Mouse (Mus musculus) embryonic facial prominence, embryonic 14.5 days (tissue): ENCODE results near the gene Usp46. TPM values are rescaled to one million over a fixed set of nuclear protein-coding genes. Genes with fewer than 3 reads are reported as not detected.

ENCODE experiments used
- ATAC-seq: fragments of 200-750 bp; cut with Nextera tagmentation; 2 replicates; pipeline ENCODE4 v1.8.0; 2017; ENCODE audit warnings: low read depth, moderate number of reproducible peaks, moderate TSS enrichment
- DNase-seq: peaks from one replicate; pipeline ENCODE4 v3.0.0-alpha.2; 2015; ENCODE audit warnings: low spot score
- H3K27ac ChIP-seq: fragments of 300-500 bp; sonication (generic); replicated peaks from 2 replicates; pipeline ENCODE4 v1.5.1; 2014; ENCODE audit warnings: low read depth, mild to moderate bottlenecking, low read length, moderate library complexity
- H3K27me3 ChIP-seq: fragments of 300-500 bp; sonication (generic); replicated peaks from 2 replicates; pipeline ENCODE4 v1.6.1; 2014; ENCODE audit warnings: low read length; ENCODE audit not compliant: control insufficient read depth, insufficient read depth
- H3K36me3 ChIP-seq: fragments of 300-500 bp; sonication (generic); 2 replicates; pipeline ENCODE4 v1.6.1; 2014; ENCODE audit warnings: low read length, mixed read lengths; ENCODE audit not compliant: control insufficient read depth, insufficient read depth
- H3K4me1 ChIP-seq: fragments of 300-500 bp; sonication (generic); 2 replicates; pipeline ENCODE4 v1.6.1; 2014; ENCODE audit warnings: antibody characterized with exemption, low read length; ENCODE audit not compliant: control insufficient read depth, insufficient read depth
- H3K4me2 ChIP-seq: fragments of 300-500 bp; sonication (generic); 2 replicates; pipeline ENCODE4 v1.6.1; 2014; ENCODE audit warnings: low read depth, mild to moderate bottlenecking, low read length, moderate library complexity, mixed read lengths
- H3K4me3 ChIP-seq: fragments of 300-500 bp; sonication (generic); 2 replicates; pipeline ENCODE4 v1.5.1; 2014; ENCODE audit warnings: low read depth, mild to moderate bottlenecking, low read length
- H3K9ac ChIP-seq: fragments of 300-500 bp; sonication (generic); 2 replicates; pipeline ENCODE4 v1.6.1; 2014; ENCODE audit warnings: low read depth, mild to moderate bottlenecking, low read length, moderate library complexity, mixed read lengths
- H3K9me3 ChIP-seq: fragments of 300-500 bp; sonication (generic); 2 replicates; pipeline ENCODE4 v1.6.1; 2016; ENCODE audit warnings: low read length; ENCODE audit not compliant: control insufficient read depth
- whole genome bisulfite sequencing: fragments of 180-500 bp; shearing (Covaris S2); extraction: QIAGEN DNeasy Blood & Tissue Kit; methylation state at CpG from one replicate; pipeline ENCODE4 v1.1.7; 2014; 5-methylcytosine and 5-hydroxymethylcytosine counted together
- polyA plus RNA-seq: library from polyadenylated mRNA; unstranded; fragments of >200 nt; fragmentation: Nextera tagmentation; extraction: Ambion mirVana; gene quantifications from 2 replicates; pipeline ENCODE4 v1.2.1, GENCODE M21; 2014

Gene Usp46
- polyA plus RNA-seq, 1 experiment from 2014 or later = 36.5 TPM

DNA sequence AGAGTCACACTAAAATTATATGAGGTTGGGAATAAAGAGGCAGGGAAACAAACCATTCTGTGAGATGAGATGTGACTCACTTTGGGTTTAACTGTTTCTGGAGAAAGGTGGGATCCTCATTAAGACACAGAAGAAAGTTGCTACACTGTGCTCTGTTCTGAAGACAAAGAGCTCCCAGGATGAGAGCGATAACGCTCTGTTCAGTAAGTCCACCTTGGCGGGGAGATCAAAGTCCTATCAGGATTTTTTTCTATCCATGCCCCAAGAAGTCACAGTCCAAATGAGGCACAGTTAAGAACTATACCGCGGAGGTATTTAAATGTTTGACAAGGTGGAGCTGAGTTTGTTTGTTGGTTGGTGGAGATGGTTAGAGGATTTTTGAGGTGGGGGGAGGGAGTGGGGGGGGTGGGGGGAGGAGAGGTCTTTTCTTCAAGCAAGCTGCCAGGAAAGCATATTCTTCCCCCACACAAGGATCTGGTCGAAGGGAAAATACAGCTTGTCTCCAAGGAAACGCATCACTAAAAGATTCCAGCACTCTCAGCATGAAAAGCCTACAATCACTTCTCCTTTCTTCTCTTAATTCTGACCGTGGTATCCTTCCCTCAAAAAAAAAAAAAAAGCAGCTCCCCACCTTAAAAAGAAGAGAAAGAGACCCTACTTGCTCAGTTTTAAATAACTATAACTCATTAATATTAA lies 49.2 kb downstream of the Usp46 start:
- ATAC-seq (no peak), DNase-seq (no peak)
- Histone ChIP-seq H3K27ac (no peak overlapping the region), H3K9ac (no peak overlapping the region), H3K9me3 (peaks cover 7% of the 10 kb centered on the region; the same call in 1 of the 2 replicates), H3K4me2 (no peak overlapping the region), H3K4me3 (no peak overlapping the region), H3K27me3 (no peaks in the 10 kb centered on the region), H3K4me1 (no peaks in the 10 kb centered on the region), H3K36me3 (peaks cover 58% of the 10 kb centered on the region)
- 83% methylated on average over 8 of the region's 8 CpGs for WGBS

DNA sequence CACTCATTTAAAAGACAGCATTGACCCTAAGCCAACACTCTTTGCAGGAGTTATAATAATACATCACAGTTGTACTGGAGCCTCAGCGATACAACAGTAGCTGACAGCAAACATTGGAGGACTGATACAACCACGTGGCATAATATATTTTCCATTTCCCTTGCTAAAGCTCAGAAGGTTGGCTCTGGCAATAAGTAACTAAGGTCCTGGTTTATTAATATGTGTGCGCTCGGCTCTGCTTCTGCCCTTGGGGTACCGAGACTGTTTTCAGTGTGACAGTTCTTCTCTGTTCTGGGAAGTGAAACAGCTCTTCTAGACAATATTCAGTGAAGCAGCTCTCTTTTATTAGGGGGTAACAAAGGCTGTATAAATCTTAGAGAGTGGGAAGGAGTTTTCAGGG lies 50.7 kb downstream of the Usp46 start:
- WGBS = 88% methylated on average over 5 of the region's 5 CpGs
- H3K9me3 ChIP-seq = peaks cover 7% of the 10 kb centered on the region; the same call in 1 of the 2 replicates
- H3K27ac ChIP-seq = no peak overlapping the region
- DNase-seq (no peak), ATAC-seq (no peak)
- H3K4me3 ChIP-seq = no peak overlapping the region
- H3K4me1 ChIP-seq = no peaks in the 10 kb centered on the region
- H3K4me2 ChIP-seq = no peak overlapping the region
- no peaks in the 10 kb centered on the region for H3K27me3 ChIP-seq
- no peak overlapping the region for H3K9ac ChIP-seq
- peaks cover 57% of the 10 kb centered on the region for H3K36me3 ChIP-seq

DNA sequence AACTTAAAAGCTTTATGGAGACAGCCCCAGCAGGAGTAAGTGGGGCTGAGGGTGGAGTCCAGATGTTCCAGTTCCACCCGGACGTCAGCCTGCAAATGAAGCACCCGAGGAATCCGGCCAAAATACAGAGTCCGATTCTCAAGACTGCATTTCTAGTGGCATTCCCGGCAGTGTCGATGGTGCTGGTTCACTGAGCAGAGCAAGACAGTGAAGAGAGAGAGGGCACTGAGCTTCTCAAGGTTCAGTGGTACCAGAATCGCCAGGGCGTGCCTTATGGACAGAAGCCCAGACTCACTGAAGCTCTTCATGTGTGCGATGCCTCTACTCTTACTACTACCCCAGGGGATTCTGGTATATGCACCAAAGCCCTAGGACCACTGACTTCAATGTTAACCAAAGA lies 56.6 kb downstream of the Usp46 start:
- Histone ChIP-seq H3K27ac (no peak overlapping the region), H3K36me3 (peaks cover 65% of the 10 kb centered on the region), H3K27me3 (no peaks in the 10 kb centered on the region), H3K4me3 (no peak overlapping the region), H3K4me1 (no peaks in the 10 kb centered on the region), H3K9me3 (no peaks in the 10 kb centered on the region), H3K4me2 (no peak overlapping the region), H3K9ac (no peak overlapping the region)
- no peak for DNase-seq
- WGBS = 87% methylated on average over 10 of the region's 10 CpGs
- no peak for ATAC-seq

DNA sequence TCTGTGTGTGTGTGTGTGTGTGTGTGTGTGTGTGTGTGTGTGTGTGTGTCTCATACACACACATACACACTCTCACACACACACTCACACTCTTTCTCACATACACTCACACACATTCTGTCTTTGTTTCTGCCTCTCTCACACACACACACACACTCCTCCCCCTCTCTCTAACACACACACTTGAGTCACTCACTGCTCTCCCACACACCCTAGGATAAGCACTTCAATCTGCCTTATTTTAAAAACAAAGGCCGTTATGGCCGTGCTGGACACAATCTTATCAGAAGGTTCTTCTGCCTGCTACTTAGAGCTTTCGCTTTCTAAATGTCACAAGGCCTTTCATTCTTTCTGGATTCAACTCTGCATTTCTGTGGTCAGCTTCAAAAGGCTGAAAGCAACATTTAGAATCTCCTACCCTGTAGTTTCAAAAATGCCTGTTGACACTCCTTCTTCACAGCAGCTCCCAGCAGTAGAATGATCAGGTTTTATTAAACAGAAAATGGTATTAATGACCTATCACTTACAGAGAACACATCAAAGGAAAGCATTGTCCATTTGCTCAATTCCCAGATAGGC lies 60.6 kb downstream of the Usp46 start:
- Histone ChIP-seq H3K4me2 (no peak overlapping the region), H3K36me3 (peaks cover 54% of the 10 kb centered on the region), H3K4me3 (no peak overlapping the region), H3K4me1 (no peaks in the 10 kb centered on the region), H3K27ac (no peak overlapping the region), H3K27me3 (no peaks in the 10 kb centered on the region), H3K9ac (no peak overlapping the region), H3K9me3 (no peaks in the 10 kb centered on the region)
- ATAC-seq (no peak), DNase-seq (no peak)
- 79% methylated on average over 3 of the region's 3 CpGs for WGBS

DNA sequence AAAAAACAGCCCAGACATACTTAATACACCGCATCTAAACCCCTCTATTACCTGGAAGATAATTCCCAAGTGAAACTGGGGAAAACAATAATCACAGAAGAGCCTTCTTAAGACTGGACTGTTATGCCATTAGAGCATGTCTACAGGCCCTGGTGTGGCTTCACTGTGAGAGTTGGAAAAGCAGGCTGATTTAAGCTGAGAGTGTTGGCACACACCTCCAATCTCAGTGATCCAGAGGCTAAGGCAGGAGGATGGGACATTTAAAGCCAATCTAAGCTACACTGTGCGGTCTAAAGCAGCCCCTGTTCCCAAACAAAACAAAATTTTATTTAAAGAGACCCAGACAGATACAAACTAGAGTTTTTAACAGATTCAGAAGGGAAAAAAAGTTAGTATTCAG lies 62.3 kb downstream of the Usp46 start:
- Histone ChIP-seq H3K4me2 (no peak overlapping the region), H3K4me1 (no peaks in the 10 kb centered on the region), H3K27ac (no peak overlapping the region), H3K36me3 (peaks cover 58% of the 10 kb centered on the region), H3K9ac (no peak overlapping the region), H3K27me3 (no peaks in the 10 kb centered on the region), H3K9me3 (no peaks in the 10 kb centered on the region), H3K4me3 (no peak overlapping the region)
- 98% methylated on average over 2 of the region's 2 CpGs for WGBS
- ATAC-seq (no peak), DNase-seq (no peak)

DNA sequence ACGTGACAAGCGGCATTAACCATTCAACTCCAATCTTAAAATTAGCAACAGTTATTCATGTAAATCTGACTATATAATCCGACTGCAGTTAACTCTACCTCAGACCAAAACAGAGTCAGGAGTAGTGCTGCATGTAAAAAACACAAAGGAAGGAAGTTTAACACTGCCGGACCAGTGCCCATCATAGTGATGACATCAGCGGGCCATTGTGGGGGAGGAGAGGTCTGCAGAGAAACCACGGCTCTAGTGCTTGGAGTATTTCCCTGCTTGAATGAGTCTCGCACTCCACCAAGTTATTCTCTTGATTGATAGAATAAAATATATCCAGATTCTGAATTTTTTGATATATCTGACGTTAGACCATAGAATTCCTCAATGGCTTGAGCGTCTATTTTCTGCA lies 66.5 kb downstream of the Usp46 start:
- H3K27ac ChIP-seq = no peak overlapping the region
- H3K4me1 ChIP-seq = no peaks in the 10 kb centered on the region
- no peaks in the 10 kb centered on the region for H3K9me3 ChIP-seq
- no peak overlapping the region for H3K4me2 ChIP-seq
- H3K36me3 ChIP-seq = peaks cover 55% of the 10 kb centered on the region
- H3K27me3 ChIP-seq = no peaks in the 10 kb centered on the region
- 82% methylated on average over 9 of the region's 9 CpGs for WGBS
- no peak for DNase-seq
- no peak overlapping the region for H3K4me3 ChIP-seq
- no peak overlapping the region for H3K9ac ChIP-seq
- ATAC-seq = no peak

DNA sequence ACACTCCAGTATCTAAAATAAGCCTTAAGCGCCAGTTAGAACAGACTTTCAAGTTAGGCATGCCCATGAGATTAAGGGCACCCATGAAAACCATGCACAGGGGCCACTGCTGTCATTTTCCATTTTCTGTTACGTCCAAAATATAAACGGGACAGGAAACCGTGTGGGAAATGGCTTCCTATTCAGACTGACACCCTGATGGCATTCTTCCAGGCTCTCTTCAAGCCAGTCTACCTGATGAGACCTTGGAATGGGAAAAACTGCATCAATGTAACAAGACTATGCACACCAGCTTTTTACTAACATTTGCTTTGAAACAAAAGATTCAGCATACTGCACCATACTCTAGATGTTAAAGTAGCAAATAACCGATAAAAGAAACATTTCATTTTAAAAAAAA lies 69.3 kb downstream of the Usp46 start:
- Histone ChIP-seq H3K9me3 (no peaks in the 10 kb centered on the region), H3K27ac (no peak overlapping the region), H3K36me3 (peaks cover 44% of the 10 kb centered on the region), H3K27me3 (no peaks in the 10 kb centered on the region), H3K4me2 (no peak overlapping the region), H3K4me1 (no peaks in the 10 kb centered on the region), H3K4me3 (no peak overlapping the region), H3K9ac (no peak overlapping the region)
- WGBS = 81% methylated on average over 5 of the region's 5 CpGs
- DNase-seq (no peak), ATAC-seq (no peak)

DNA sequence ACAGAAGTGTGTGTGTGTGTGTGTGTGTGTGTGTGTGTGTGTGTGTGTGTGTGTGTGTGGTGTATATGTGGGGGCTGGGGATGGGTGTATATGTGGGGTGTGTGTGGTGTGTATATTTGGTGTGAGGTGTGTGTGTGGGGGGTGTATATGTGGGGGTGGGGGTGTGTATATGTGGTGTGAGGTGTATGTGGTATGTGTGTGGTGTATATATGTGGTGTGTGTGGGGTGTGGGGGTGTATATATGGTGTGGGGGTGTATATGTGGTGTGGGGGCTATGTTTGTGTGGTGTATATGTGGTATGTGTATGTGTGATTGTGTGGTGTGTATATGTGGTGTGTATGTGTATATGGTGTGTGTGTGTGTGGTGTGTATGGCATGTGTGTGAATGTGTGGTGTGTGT lies 73.4 kb downstream of the Usp46 start:
- no peaks in the 10 kb centered on the region for H3K9me3 ChIP-seq
- H3K4me3 ChIP-seq = no peak overlapping the region
- H3K4me2 ChIP-seq = no peak overlapping the region
- DNase-seq (no peak), ATAC-seq (no peak)
- H3K9ac ChIP-seq = no peak overlapping the region
- H3K27me3 ChIP-seq = no peaks in the 10 kb centered on the region
- H3K4me1 ChIP-seq = no peaks in the 10 kb centered on the region
- H3K27ac ChIP-seq = no peak overlapping the region
- peaks cover 11% of the 10 kb centered on the region for H3K36me3 ChIP-seq

DNA sequence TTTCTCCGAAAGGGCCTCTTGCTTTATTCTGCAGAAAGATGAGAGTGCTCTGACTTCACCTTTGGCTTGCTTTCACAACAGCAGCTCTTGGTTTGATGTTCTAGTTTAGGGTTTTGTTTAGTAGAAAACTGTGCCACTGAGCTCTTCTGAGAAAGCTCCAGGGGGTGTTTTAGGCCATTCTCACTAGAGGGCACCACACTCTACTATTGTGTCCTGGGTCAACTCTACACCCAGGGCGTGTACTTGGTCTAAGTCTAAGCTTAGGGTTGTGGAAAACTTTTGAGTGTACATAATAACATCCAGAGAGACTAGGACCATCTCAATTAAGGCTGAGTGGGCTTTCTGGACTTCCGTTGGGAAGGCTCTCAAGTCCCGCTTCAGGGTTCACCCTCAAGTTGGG lies 74.7 kb downstream of the Usp46 start:
- peak; percentile 23 for DNase-seq

More for the DNA sequence above, 74.7 kb downstream of the Usp46 start:
- no peaks in the 10 kb centered on the region for H3K4me1 ChIP-seq
- no peak overlapping the region for H3K9ac ChIP-seq
- no peak for ATAC-seq
- H3K27ac ChIP-seq = no peak overlapping the region
- H3K4me3 ChIP-seq = no peak overlapping the region
- WGBS = 85% methylated on average over 4 of the region's 4 CpGs
- H3K9me3 ChIP-seq = no peaks in the 10 kb centered on the region
- H3K4me2 ChIP-seq = no peak overlapping the region
- H3K27me3 ChIP-seq = no peaks in the 10 kb centered on the region
- H3K36me3 ChIP-seq = 0 out of 2 replicates have a peak, but pooled peaks cover 6% of the 10 kb centered on the region
